Mouse (Mus musculus) hindbrain, embryonic 15.5 days (tissue): ENCODE measurements around the gene Nmnat1. TPM values are rescaled to one million over a fixed set of nuclear protein-coding genes. Genes with fewer than 3 reads are reported as not detected.
"Not testable (repeated sequence)": the region's sequence is repeated elsewhere in the genome, so short reads cannot be mapped to it uniquely, and the experiment has no call there.

Experiments used
- ATAC-seq: fragments of 200-750 bp; cut with Nextera tagmentation; 2 replicates; pipeline ENCODE4 v1.8.0; 2017; ENCODE audit warnings: low read depth, moderate number of reproducible peaks, moderate TSS enrichment; ENCODE audit not compliant: low FRiP score
- H3K27ac ChIP-seq: fragments of 300-500 bp; sonication (generic); replicated peaks from 2 replicates; pipeline ENCODE4 v1.5.1; 2015; ENCODE audit warnings: mild to moderate bottlenecking, inconsistent platforms
- H3K27me3 ChIP-seq: fragments of 300-500 bp; sonication (generic); 2 replicates; pipeline ENCODE4 v1.6.1; 2015; ENCODE audit warnings: control low read depth, inconsistent platforms
- H3K36me3 ChIP-seq: fragments of 300-500 bp; sonication (generic); 2 replicates; pipeline ENCODE4 v1.6.1; 2015; ENCODE audit warnings: control low read depth, inconsistent platforms
- H3K4me1 ChIP-seq: fragments of 300-500 bp; sonication (generic); replicated peaks from 2 replicates; pipeline ENCODE4 v1.6.1; 2015; ENCODE audit warnings: control low read depth, inconsistent platforms
- H3K4me2 ChIP-seq: fragments of 300-500 bp; sonication (generic); 2 replicates; pipeline ENCODE4 v1.6.1; 2015; ENCODE audit warnings: moderate library complexity, mild to moderate bottlenecking, inconsistent platforms
- H3K4me3 ChIP-seq: fragments of 300-500 bp; sonication (generic); 2 replicates; pipeline ENCODE4 v1.5.1; 2015; ENCODE audit warnings: mild to moderate bottlenecking, inconsistent platforms
- H3K9ac ChIP-seq: fragments of 300-500 bp; sonication (generic); 2 replicates; pipeline ENCODE4 v1.6.1; 2015; ENCODE audit warnings: inconsistent platforms
- H3K9me3 ChIP-seq: fragments of 300-500 bp; sonication (generic); 2 replicates; pipeline ENCODE4 v1.6.1; 2016; ENCODE audit warnings: control low read depth, inconsistent platforms
- WGBS: fragments of 180-500 bp; shearing (Covaris S2); methylation state at CpG from one replicate; pipeline ENCODE4 v1.1.7; 2015; 5-methylcytosine and 5-hydroxymethylcytosine counted together
- polyA plus RNA-seq: library from polyadenylated mRNA; unstranded; fragments of >200 nt; fragmentation: Nextera tagmentation; extraction: Ambion mirVana; gene quantifications from 2 replicates; pipeline ENCODE4 v1.2.1, GENCODE M21; 2015

Gene Nmnat1
- polyA plus RNA-seq, 1 experiment from 2014 or later: 9.3 TPM

GRCm38 (mm10) chr4:149485825-149486206 lies 814 bp upstream of the Nmnat1 start:
- Histone ChIP-seq H3K9me3 (no peaks in the 10 kb centered on the region), H3K4me2 (peak overlapping the region; percentile 87), H3K9ac (peak overlapping the region; percentile 72), H3K4me3 (peak overlapping the region; percentile 77), H3K36me3 (peaks cover 35% of the 10 kb centered on the region), H3K27me3 (no peaks in the 10 kb centered on the region), H3K4me1 (peaks cover 25% of the 10 kb centered on the region), H3K27ac (peak overlapping the region; percentile 71)
- no peak for ATAC-seq
- WGBS: under 1% methylated on average over 10 of the region's 10 CpGs

GRCm38 (mm10) chr4:149484566-149484965 lies 436 bp downstream of the Nmnat1 start:
- Histone ChIP-seq H3K4me1 (peaks cover 25% of the 10 kb centered on the region), H3K36me3 (peaks cover 28% of the 10 kb centered on the region), H3K27me3 (no peaks in the 10 kb centered on the region), H3K9ac (peak overlapping the region; percentile 72), H3K9me3 (no peaks in the 10 kb centered on the region), H3K4me3 (peak overlapping the region; percentile 77), H3K4me2 (peak overlapping the region; percentile 87), H3K27ac (peak overlapping the region; percentile 71)
- 52% methylated on average over 3 of the region's 3 CpGs for WGBS
- ATAC-seq: no peak

- Histone ChIP-seq H3K9me3 (no peaks in the 10 kb centered on the region), H3K36me3 (peaks cover 12% of the 10 kb centered on the region), H3K27ac (no peak within 1 kb of the TSS), H3K27me3 (no peaks in the 10 kb centered on the region), H3K4me3 (no peak within 1 kb of the TSS), H3K9ac (no peak within 1 kb of the TSS), H3K4me1 (no peaks in the 10 kb centered on the region), H3K4me2 (no peak within 1 kb of the TSS)
- 87% methylated on average over 11 of the region's 11 CpGs for WGBS
- no peak for ATAC-seq
These were observed 7.9 kb downstream of the Nmnat1 start, which contains the start of gene Tmem274 for GRCm38 (mm10) chr4:149477078-149477477. Gene Tmem274 (plus strand): TSS chr4:149477378.

- no peak for ATAC-seq
- Histone ChIP-seq H3K4me1 (no peaks in the 10 kb centered on the region), H3K36me3 (peaks cover 12% of the 10 kb centered on the region), H3K9ac (no peak overlapping the region), H3K27ac (no peak overlapping the region), H3K4me3 (no peak overlapping the region), H3K4me2 (no peak overlapping the region), H3K9me3 (no peaks in the 10 kb centered on the region), H3K27me3 (no peaks in the 10 kb centered on the region)
- 77% methylated on average over 7 of the region's 7 CpGs for WGBS
These were observed 9.9 kb downstream of the Nmnat1 start for GRCm38 (mm10) chr4:149475096-149475495.

GRCm38 (mm10) chr4:149469557-149469956 lies 15.4 kb downstream of the Nmnat1 start:
- WGBS: 96% methylated on average over 3 of the region's 3 CpGs
- Histone ChIP-seq H3K9ac (no peak overlapping the region), H3K27ac (no peak overlapping the region), H3K4me2 (no peak overlapping the region), H3K4me1 (no peaks in the 10 kb centered on the region), H3K36me3 (peaks cover 19% of the 10 kb centered on the region), H3K9me3 (no peaks in the 10 kb centered on the region), H3K4me3 (no peak overlapping the region), H3K27me3 (no peaks in the 10 kb centered on the region)
- no peak for ATAC-seq

- Histone ChIP-seq H3K4me1 (0 out of 2 replicates have a peak, but pooled peaks cover 5% of the 10 kb centered on the region), H3K4me2 (no peak overlapping the region), H3K36me3 (peaks cover under 1% of the 10 kb centered on the region; the same call in 1 of the 2 replicates), H3K4me3 (no peak overlapping the region), H3K9me3 (no peaks in the 10 kb centered on the region), H3K27me3 (no peaks in the 10 kb centered on the region), H3K27ac (no peak overlapping the region), H3K9ac (no peak overlapping the region)
- 81% methylated on average over 6 of the region's 6 CpGs for WGBS
- ATAC-seq: no peak
These were observed 21.5 kb downstream of the Nmnat1 start for GRCm38 (mm10) chr4:149463435-149463950.

- ATAC-seq: no peak
- H3K9ac ChIP-seq: no peak overlapping the region
- no peak overlapping the region for H3K27ac ChIP-seq
- H3K9me3 ChIP-seq: no peaks in the 10 kb centered on the region
- 80% methylated on average over 6 of the region's 6 CpGs for WGBS
- H3K4me3 ChIP-seq: no peak overlapping the region
- H3K36me3 ChIP-seq: no peaks in the 10 kb centered on the region
- 0 out of 2 replicates have a peak, but pooled peaks cover 5% of the 10 kb centered on the region for H3K4me1 ChIP-seq
- H3K27me3 ChIP-seq: no peaks in the 10 kb centered on the region
- no peak overlapping the region for H3K4me2 ChIP-seq
These were observed 22.6 kb downstream of the Nmnat1 start for GRCm38 (mm10) chr4:149462305-149462971.

- H3K27me3 ChIP-seq: no peaks in the 10 kb centered on the region
- no peaks in the 10 kb centered on the region for H3K36me3 ChIP-seq
- ATAC-seq: no peak
- 0 out of 2 replicates have a peak, but pooled peaks cover 5% of the 10 kb centered on the region for H3K4me1 ChIP-seq
- no peaks in the 10 kb centered on the region for H3K9me3 ChIP-seq
- WGBS: 68% methylated on average over 5 of the region's 7 CpGs
- no peak overlapping the region for H3K4me2 ChIP-seq
- no peak overlapping the region for H3K9ac ChIP-seq
- H3K27ac ChIP-seq: no peak overlapping the region
- no peak overlapping the region for H3K4me3 ChIP-seq
These were observed 23.3 kb downstream of the Nmnat1 start for GRCm38 (mm10) chr4:149461579-149462304.

GRCm38 (mm10) chr4:149460475-149460874 lies 24.5 kb downstream of the Nmnat1 start:
- not testable (repeated sequence) for H3K27me3 ChIP-seq, ATAC-seq, H3K9me3 ChIP-seq, H3K4me2 ChIP-seq, H3K4me1 ChIP-seq, H3K27ac ChIP-seq, H3K4me3 ChIP-seq, H3K9ac ChIP-seq, H3K36me3 ChIP-seq
- WGBS: 87% methylated on average over 2 of the region's 2 CpGs

- whole genome bisulfite sequencing: 78% methylated on average over 1 of the region's 1 CpGs
- Histone ChIP-seq H3K9me3 (no peaks in the 10 kb centered on the region), H3K27ac (no peak overlapping the region), H3K27me3 (no peaks in the 10 kb centered on the region), H3K4me1 (0 out of 2 replicates have a peak, but pooled peaks cover 5% of the 10 kb centered on the region), H3K4me3 (no peak overlapping the region), H3K9ac (no peak overlapping the region), H3K36me3 (no peaks in the 10 kb centered on the region), H3K4me2 (no peak overlapping the region)
- ATAC-seq: no peak
These were observed 25.6 kb downstream of the Nmnat1 start for GRCm38 (mm10) chr4:149459425-149459824.

- no peak overlapping the region for H3K4me2 ChIP-seq
- ATAC-seq: no peak
- H3K4me1 ChIP-seq: 0 out of 2 replicates have a peak, but pooled peaks cover 5% of the 10 kb centered on the region
- no peak overlapping the region for H3K4me3 ChIP-seq
- H3K9ac ChIP-seq: no peak overlapping the region
- no peaks in the 10 kb centered on the region for H3K36me3 ChIP-seq
- WGBS: 67% methylated on average over 5 of the region's 5 CpGs
- H3K27me3 ChIP-seq: no peaks in the 10 kb centered on the region
- no peak overlapping the region for H3K27ac ChIP-seq
- H3K9me3 ChIP-seq: no peaks in the 10 kb centered on the region
These were observed 26.5 kb downstream of the Nmnat1 start for GRCm38 (mm10) chr4:149458526-149458925.

GRCm38 (mm10) chr4:149457831-149458430 lies 27.1 kb downstream of the Nmnat1 start:
- Histone ChIP-seq H3K36me3 (no peaks in the 10 kb centered on the region), H3K4me3 (no peak overlapping the region), H3K9me3 (no peaks in the 10 kb centered on the region), H3K4me2 (no peak overlapping the region), H3K27ac (no peak overlapping the region), H3K4me1 (0 out of 2 replicates have a peak, but pooled peaks cover 5% of the 10 kb centered on the region), H3K27me3 (no peaks in the 10 kb centered on the region), H3K9ac (no peak overlapping the region)
- 75% methylated on average over 6 of the region's 6 CpGs for WGBS
- no peak for ATAC-seq
